Mouse (Mus musculus) cerebellum, adult 8-10 months (tissue): ENCODE results near the gene Ces2h.
"Not testable (repeated sequence)": the region's sequence is repeated elsewhere in the genome, so short reads cannot be mapped to it uniquely, and the experiment has no call there.

ENCODE experiments used
- DNase-seq: peaks from one replicate; pipeline ENCODE4 v3.0.0; 2022

Gene Ces2h

GRCm38 (mm10) chr8:105000586-105000985 lies at the start of gene Ces2h:
Ces2h (plus strand) TSS chr8:105000853.
- no peak for DNase-seq

DNA sequence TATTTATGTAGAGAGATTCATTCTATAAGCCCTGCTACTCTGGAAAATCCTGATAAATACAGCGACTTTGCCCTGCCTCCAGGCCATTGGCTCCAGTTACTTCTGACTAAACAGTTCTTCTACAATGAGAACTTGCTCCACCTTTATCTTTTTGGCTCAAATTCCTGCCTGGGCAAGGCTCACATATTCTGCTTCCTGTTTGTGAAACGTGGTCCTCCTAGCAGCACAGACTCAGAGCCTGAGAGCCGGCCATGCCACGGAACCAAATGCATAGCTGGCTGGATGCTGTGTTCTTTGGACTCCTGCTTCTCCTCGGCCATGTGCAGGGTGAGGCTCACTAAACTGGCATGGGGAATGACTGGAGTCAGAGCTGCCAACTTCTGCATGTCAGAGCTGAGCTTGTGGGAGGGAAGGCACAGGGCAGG lies 39.1 kb upstream of the Ces2h start, which contains the start of gene Ces2g:
Ces2g (plus strand) TSS at position 182 of the 425 bp plus-strand sequence.
- no peak for DNase-seq

DNA sequence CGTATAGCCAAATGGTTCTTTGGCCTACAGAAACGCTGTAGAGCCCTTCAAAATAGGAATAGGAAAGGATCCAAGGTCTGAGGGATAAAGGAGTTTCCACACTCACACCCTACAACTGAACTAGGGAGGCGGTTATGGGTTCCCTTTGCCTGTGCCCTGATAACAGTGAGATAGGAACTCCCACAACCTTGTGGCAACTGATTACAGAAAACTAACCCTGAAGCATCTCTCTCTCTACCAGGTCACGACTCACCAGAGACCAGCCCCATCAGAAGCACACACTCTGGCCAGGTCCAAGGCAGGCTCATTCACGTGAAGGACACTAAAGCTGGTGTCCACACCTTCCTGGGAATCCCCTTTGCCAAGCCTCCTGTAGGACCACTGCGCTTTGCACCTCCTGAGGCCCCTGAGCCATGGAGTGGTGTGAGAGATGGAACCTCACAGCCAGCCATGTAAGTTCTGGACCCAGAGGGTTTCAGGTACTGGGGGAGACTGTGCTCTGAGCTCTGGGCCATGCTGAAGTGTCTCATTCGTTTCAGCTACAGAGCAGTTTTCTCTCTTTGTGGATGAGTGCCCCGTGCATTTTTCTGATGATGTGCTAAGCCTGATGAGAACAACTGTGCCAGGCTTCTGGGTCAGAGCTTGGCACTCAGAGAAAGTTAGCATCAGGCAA lies 38.3 kb upstream of the Ces2h start:
- DNase-seq, result no peak

DNA sequence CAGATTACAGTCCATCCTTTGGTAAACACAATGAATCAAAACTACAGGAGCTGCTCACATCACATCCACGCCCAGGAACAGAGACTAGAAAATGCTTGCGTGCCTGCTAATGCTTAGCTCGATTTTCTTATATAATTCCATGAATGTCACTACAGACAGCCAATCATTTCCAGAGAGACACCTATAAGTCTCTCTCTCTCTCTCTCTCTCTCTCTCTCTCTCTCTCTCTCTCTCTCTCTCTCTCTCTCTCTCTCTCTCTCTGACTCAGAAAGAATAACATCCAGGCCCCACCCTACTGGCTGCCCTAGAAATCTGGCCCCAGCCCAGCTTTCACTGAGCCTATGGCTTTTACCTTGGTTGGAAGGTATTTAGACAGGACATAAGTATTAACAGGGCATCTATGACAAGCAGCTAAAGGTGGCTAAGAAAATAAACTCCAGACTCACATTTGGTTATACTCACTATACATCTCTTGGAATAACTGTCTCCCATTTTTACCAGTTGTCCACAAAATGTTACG lies 37.2 kb upstream of the Ces2h start:
- DNase-seq, result no peak

GRCm38 (mm10) chr8:104984126-104984525 lies 16.5 kb upstream of the Ces2h start:
- no peak for DNase-seq

- DNase-seq, result no peak
These were observed 15.7 kb upstream of the Ces2h start for GRCm38 (mm10) chr8:104984942-104985341.

GRCm38 (mm10) chr8:104998191-104998590 lies 2.5 kb upstream of the Ces2h start:
- DNase-seq, result no peak

- DNase-seq, result no peak
These were observed 1.5 kb upstream of the Ces2h start for GRCm38 (mm10) chr8:104999183-104999582.

DNA sequence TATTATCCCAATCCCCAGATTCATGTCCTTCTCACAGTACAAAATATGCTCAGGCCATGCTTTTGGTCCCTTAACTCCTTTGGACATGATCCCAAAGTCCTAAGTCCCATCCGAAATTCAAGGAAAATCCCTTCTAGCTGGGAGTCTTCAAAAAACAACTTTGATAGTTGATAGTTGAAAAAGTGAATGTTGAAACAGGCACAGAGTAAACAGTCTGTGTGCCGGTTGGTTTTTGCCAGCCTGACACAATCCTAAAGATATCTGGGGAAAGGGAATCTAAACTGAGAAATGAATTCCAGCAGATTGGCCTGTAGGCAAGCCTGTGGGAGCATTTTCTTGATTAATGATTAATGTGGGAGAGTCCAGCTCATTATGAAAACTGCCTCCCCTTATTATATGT lies 9.3 kb downstream of the Ces2h start:
- no peak for DNase-seq

- no peak for DNase-seq
These were observed 10.5 kb downstream of the Ces2h start for GRCm38 (mm10) chr8:105011136-105011535.

GRCm38 (mm10) chr8:105014391-105014790 lies 13.7 kb downstream of the Ces2h start:
- no peak for DNase-seq

DNA sequence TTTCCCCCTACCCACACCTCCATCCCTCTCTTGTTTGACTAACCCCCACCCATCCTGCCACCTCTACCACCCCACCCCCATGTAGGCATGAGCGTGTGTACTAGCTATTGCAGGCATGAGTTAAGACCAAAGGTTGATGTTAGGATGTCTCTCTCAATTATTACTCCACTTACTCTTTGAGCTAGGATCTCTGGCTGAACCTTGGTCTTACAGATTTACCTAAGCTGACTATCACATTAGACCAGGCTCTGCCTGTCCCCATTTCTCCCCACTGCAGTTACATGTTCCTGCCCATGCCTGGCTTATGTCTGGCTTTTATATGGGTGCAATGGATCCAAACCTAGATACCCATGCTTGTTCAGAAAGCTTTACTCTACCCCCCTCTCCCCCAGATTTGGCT lies 21.3 kb downstream of the Ces2h start:
- DNase-seq, result no peak

GRCm38 (mm10) chr8:105023087-105023486 lies 22.4 kb downstream of the Ces2h start:
- DNase-seq, result peak; percentile 3

DNA sequence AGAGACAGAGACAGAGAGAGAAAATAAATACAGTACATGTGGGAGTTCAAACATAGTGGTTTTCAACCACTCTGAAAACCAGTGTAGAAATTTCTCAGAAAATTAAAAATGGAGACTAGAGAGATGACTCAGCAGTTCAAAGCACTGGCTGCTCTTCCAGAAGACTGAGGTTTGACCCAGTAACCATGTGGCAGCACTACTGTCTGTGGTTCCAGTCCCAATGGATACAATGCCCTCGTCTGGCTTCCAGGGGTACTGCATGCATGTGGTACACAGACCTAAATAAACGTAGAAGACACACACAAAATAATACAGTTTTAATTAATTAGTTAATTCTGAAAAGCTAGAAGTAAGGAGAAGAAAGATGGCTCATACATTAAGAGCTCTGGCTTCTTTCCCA lies 24.4 kb downstream of the Ces2h start:
- DNase-seq, result no peak

DNA sequence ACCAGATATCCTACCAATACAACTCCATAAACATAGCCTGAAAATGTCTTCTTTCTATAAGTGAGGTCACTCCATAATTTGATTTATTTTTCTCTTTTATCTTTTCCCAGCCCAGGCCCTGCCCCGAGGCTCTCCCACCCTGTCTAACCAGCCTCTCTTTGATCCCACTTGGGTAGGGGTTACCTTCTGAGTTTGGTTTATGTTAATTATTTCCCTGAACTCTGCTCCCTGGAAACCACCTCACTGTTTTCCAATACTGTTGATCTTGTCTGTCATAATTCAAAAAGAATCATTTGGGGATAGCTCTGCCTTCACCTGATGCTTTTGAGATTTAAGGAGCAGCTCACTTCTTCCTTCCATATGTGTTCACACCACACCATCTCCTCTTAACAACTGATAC lies 42.9 kb downstream of the Ces2h start:
- no peak for DNase-seq

DNA sequence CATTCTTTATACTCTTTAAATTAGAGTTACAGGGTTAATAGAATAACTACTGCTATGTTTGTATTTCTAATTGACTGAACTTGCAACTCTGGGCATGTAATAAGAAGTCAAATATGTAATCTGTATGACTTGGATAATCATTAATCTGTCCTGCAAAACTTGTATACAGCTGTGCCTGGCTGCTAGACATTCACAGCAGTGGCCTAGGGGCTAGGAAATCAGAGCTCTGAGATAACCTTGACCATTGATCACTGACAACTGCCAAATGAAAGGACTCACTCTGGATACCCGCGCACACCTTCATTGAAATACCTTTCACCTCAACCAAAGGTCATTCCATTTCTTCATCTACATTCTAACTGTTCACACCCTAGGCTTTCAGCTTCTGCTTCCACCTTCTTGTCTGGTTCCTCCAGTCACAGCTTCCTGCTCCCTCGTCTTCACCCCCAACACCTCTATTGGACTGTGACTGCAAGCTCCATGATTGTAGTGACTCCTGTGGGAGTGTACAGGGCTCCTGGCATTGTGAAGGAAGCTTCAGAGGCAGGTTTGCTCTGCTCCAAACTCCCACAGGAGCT lies 45.3 kb downstream of the Ces2h start:
- no peak for DNase-seq

GRCm38 (mm10) chr8:105048371-105048854 lies 47.8 kb downstream of the Ces2h start, which contains the start of gene Ces3a:
Ces3a (plus strand) TSS chr8:105048601.
- no peak for DNase-seq

- DNase-seq, result no peak
These were observed 55.6 kb downstream of the Ces2h start for GRCm38 (mm10) chr8:105056211-105056610.

DNA sequence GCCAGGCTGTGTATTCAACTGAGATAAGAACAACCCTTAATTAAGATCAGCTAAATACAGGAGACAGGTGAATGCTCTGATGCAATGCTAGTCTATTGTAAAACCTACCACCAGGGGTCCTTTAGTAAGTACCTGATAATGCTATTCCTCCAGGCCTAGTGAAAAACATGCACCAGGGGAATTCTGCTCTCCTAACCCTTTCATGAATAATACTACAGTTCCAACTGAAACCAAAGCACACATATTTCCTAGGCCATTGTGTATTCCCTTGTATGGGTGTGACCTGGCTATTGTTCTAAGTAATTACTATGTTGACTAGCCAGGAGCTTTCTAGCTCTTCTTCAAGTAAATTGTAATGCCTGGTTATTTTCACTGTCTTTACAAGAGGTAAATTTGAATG lies 59.4 kb downstream of the Ces2h start:
- no peak for DNase-seq

DNA sequence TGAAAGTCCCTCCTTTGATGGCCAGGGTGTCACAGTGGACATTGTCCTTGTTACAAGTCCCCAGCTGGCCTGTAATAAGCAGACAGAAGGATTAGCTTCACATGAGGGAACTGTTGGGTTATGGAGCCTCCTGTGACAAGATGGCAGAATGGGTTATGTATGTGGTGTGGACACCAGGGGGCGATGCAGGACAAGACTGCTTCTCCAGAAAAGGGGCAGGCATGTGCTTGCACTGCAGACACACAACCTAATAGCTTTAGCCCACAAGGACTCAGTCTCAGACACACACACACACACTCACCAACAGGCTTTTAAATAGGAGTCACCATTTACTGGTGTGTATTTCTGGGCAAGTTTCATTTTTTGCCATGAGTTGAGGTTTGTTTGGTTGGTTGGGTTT lies 66.1 kb downstream of the Ces2h start:
- peak; percentile 2 for DNase-seq

DNA sequence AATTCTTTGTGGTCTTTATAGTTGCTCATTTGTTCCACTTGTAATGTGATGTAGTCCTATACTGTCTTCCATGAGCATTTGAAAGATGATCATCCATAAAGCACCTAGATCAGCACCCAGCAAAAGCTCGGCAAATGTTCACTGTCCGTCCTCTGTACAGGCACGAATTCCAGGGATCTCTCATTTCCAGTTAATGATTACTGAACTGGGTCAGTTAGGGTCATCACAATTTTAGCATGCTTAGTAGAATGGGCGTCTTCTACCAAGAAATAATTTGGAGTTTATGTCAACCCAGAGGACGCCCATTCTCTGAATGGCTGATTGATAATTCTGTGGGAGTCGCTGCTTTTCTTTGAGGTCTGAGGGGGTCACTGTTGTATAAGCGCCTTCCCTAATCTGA lies 67.3 kb downstream of the Ces2h start:
- not testable (repeated sequence) for DNase-seq

DNA sequence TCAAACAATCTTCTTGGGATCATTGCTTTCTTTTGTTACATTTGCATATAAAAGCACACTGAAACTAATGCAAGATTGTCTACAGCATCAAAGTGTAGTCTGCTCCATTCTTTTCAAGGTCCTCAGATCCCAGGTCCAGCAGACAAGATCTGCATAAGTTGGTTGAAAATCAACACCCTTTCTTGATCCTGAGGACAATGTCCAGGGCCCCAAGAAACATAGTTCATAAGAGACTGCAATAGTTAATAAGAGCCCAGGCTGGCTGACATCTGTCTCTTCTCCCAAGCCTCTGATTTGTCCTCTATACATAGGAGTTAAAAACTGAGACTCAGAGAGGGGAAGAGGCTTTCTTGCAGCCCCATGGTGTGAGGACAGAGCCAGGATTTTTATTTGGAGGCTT lies 68.3 kb downstream of the Ces2h start:
- no peak for DNase-seq
